Mouse (Mus musculus) liver, postnatal 0 days (tissue): Measurements from ENCODE around the gene Farsb. TPM values are rescaled to one million over a fixed set of nuclear protein-coding genes. Genes with fewer than 3 reads are reported as not detected.

Experiments
- ATAC-seq: fragments of 200-750 bp; cut with Nextera tagmentation; 2 replicates; pipeline ENCODE4 v1.8.0; 2017; ENCODE audit warnings: mild to moderate bottlenecking, moderate library complexity
- DNase-seq: peaks from one replicate; pipeline ENCODE4 v3.0.0-alpha.2; 2016
- H3K27ac ChIP-seq: fragments of 300-500 bp; sonication (generic); 2 replicates; pipeline ENCODE4 v1.5.1; 2014; ENCODE audit warnings: antibody characterized with exemption, moderate library complexity, mild to moderate bottlenecking, low read depth
- H3K27me3 ChIP-seq: fragments of 300-500 bp; sonication (generic); 2 replicates; pipeline ENCODE4 v1.6.1; 2014; ENCODE audit warnings: low read length, control low read depth, mixed read lengths; ENCODE audit not compliant: insufficient read depth
- H3K36me3 ChIP-seq: fragments of 300-500 bp; sonication (generic); replicated peaks from 2 replicates; pipeline ENCODE4 v1.6.1; 2014; ENCODE audit warnings: mild to moderate bottlenecking, control low read depth, low read length, moderate library complexity, mixed read lengths; ENCODE audit not compliant: insufficient read depth
- H3K4me1 ChIP-seq: fragments of 300-500 bp; sonication (generic); 2 replicates; pipeline ENCODE4 v1.6.1; 2014; ENCODE audit warnings: antibody characterized with exemption, mild to moderate bottlenecking, control low read depth; ENCODE audit not compliant: insufficient read depth
- H3K4me2 ChIP-seq: fragments of 300-500 bp; sonication (generic); 2 replicates; pipeline ENCODE4 v1.6.1; 2014; ENCODE audit warnings: low read depth, mild to moderate bottlenecking, low read length, moderate library complexity, mixed read lengths
- H3K4me3 ChIP-seq: fragments of 300-500 bp; sonication (generic); 2 replicates; pipeline ENCODE4 v1.5.1; 2014; ENCODE audit warnings: low read depth, low read length
- H3K9ac ChIP-seq: fragments of 300-500 bp; sonication (generic); replicated peaks from 2 replicates; pipeline ENCODE4 v1.6.1; 2014; ENCODE audit warnings: mild to moderate bottlenecking, moderate library complexity
- H3K9me3 ChIP-seq: fragments of 300-500 bp; sonication (generic); 2 replicates; pipeline ENCODE4 v1.6.1; 2016; ENCODE audit warnings: mild to moderate bottlenecking, control low read depth, low read length, mixed read lengths
- CTCF ChIP-seq: sonication (generic); IDR thresholded peaks from 2 replicates; pipeline ENCODE4 v1.5.1; 2016; ENCODE audit warnings: antibody characterized with exemption, low read depth
- EP300 ChIP-seq: IDR thresholded peaks from 2 replicates; pipeline ENCODE4 v1.6.1; 2016; ENCODE audit warnings: antibody characterized with exemption, low read depth, mild to moderate bottlenecking
- WGBS: fragments of 180-500 bp; shearing (Covaris S2); extraction: QIAGEN DNeasy Blood & Tissue Kit; methylation state at CpG from one replicate; pipeline ENCODE4 v1.1.7; 2014; ENCODE audit not compliant: insufficient replicate concordance; 5-methylcytosine and 5-hydroxymethylcytosine counted together
- polyA plus RNA-seq: library from polyadenylated mRNA; unstranded; fragments of >200 nt; fragmentation: Nextera tagmentation; extraction: Ambion mirVana; gene quantifications from 2 replicates; pipeline ENCODE4 v1.2.1, GENCODE M21; 2015

Gene Farsb
- 37.6 and 41.5 TPM in 2 replicates for polyA plus RNA-seq

DNA sequence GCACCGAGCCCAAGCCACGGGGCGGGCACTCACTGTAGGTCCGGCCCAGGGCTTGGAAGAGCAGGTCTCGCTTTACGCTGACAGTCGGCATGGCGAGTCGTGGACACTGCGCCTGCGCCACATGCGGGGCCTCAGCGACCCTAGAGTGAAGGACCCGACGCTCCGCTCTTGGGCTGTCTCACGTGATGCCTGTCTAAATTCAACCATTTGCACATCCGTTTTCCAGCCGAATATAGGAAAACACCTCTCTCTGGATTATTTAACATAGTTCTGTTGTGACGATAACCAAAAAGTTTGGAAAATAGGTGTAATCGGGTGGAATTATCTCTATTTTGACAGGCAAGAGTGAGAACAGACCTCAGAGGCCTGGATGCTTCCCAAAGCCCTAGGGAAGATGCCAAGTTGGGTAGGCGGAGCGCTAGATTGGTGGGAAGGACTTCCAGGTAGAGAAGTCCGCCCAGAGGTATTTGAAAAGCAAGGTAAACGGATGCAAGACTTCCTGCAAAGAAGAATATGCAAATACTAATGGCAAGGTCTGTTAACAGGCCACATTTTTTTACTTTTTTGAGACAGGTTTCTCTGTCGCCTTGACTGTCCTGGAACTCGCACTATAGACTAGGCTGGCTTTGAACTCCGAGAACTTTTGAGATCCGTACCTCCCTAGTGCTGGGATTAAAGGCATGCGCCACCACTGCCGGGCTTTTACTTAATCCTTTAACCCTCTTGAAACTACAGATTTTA is at the start of gene Farsb:
Gene Farsb, minus strand, starts transcription at position 146 of the 741 bp plus-strand sequence.
- WGBS = under 1% methylated on average over 31 of the region's 31 CpGs
- Histone ChIP-seq H3K27ac (peak within 1 kb of the TSS; percentile 77), H3K4me1 (peaks cover 22% of the 10 kb centered on the region), H3K9me3 (no peaks in the 10 kb centered on the region), H3K27me3 (no peaks in the 10 kb centered on the region), H3K4me3 (peak within 1 kb of the TSS; percentile 84), H3K36me3 (no peaks in the 10 kb centered on the region), H3K4me2 (peak within 1 kb of the TSS; percentile 87), H3K9ac (peak within 1 kb of the TSS; percentile 80)
- DNase-seq (peak; percentile 91), ATAC-seq (peak; percentile 98)
- TF ChIP-seq EP300 (peak; percentile 93), CTCF (no peak)

DNA sequence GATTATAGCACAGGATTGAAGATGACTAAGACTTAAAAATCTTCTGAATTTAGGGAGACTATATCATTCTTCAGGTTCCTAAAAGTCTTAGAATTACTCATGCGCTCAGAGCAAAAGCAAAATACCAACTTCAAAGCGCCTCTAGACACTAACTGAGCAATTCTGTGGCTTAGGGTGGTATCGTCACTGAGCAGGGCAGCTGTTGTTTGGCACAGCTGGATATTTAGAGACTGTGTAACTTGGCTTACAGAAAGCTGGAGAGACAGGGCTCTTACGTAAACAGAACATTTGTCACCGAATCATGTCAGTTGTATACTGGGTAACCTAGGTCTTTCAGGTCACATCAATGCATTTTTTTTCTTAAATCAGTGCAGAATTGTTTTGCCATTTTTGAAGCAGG is 49.7 kb upstream of the Farsb start:
- peak; percentile 54 for ATAC-seq
- no peak overlapping the region for H3K4me3 ChIP-seq
- H3K9ac ChIP-seq = no peak overlapping the region
- H3K27ac ChIP-seq = peak overlapping the region; percentile 69
- DNase-seq = no peak
- H3K27me3 ChIP-seq = no peaks in the 10 kb centered on the region
- 49% methylated on average over 5 of the region's 5 CpGs for WGBS
- no peak for TF ChIP-seq EP300
- no peak for TF ChIP-seq CTCF
- no peak overlapping the region; the same call in 1 of the 2 replicates for H3K4me2 ChIP-seq
- no peaks in the 10 kb centered on the region for H3K9me3 ChIP-seq
- H3K4me1 ChIP-seq = no peaks in the 10 kb centered on the region
- H3K36me3 ChIP-seq = no peaks in the 10 kb centered on the region

DNA sequence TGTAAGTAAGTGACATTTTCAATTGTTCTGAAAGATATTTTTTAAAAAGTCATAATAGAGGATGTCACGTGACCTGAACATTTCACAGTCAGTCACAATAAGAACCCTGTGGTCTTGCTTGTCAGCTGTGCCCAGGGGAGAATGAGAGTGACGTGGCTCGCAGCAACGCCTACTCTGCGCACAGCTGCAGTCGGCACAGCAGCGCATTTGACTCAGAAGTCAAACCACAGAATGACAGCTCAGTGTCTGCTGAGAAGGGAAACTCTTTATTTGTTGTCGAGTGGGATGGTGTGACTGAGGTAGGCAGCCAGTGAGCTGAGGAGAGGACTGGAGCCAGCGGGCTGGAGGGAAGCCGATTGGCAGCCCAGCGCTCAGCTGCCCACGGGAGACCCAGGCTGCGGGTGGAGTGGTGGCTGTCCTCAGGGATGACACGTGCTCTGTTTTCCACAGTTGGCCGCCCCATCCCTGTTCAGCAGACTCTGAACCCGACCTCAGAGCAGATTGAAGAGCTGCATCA is 48.9 kb upstream of the Farsb start:
- DNase-seq (peak; percentile 59), ATAC-seq (peak; percentile 88)
- Histone ChIP-seq H3K9me3 (no peaks in the 10 kb centered on the region), H3K27ac (peak overlapping the region; percentile 69), H3K4me2 (peak overlapping the region; percentile 64), H3K27me3 (no peaks in the 10 kb centered on the region), H3K4me3 (peak overlapping the region; percentile 9), H3K9ac (no peak overlapping the region; the same call in 1 of the 2 replicates), H3K4me1 (no peaks in the 10 kb centered on the region), H3K36me3 (no peaks in the 10 kb centered on the region)
- no peak for TF ChIP-seq CTCF
- no peak for TF ChIP-seq EP300
- 14% methylated on average over 16 of the region's 16 CpGs for WGBS

DNA sequence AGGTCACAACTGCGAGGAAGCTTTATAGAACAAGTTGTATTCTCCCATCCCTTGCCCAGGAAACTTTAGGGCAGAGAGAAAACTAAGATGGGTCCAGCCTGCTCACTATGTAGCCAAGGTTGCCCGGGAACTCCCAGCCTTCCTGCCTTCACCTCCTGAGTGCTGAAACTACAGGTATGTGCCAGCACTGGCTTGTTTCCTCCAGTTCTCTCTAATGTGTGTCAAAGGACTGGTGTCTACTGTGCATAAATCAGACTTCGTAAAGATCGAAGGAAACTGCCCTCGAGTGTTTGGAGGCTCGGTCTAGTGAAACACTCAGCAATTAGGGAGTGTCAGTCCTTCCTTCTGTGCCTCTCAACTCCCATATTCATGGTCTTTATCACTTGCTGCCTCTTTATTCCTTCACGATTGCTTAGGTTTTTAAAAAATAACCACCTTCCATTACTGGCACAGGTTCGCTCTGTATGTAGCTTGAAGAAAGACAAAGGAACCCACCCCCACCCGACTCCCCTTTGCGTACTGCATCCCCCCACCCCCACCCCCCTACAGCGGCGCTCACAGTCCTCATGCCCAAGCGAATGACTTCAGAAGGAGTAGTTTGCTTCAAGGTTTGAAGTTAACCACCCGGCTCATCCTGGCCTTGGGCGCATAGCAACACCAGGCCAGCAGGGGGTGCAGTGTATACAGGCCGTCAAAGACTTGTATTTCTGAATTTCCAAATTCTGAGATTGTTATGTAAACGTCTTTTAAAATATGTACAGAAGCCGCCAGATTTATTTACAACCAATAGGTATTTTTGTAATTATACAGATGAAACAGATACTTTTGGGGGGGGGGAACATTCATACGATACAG is 47.8 kb upstream of the Farsb start:
- Histone ChIP-seq H3K27me3 (no peaks in the 10 kb centered on the region), H3K4me3 (peak overlapping the region; percentile 9; the same call in 1 of the 2 replicates), H3K4me1 (no peaks in the 10 kb centered on the region), H3K27ac (no peak overlapping the region), H3K9ac (no peak overlapping the region), H3K9me3 (no peaks in the 10 kb centered on the region), H3K36me3 (no peaks in the 10 kb centered on the region), H3K4me2 (peak overlapping the region; percentile 64)
- 0 out of 2 replicates have a peak, but pooled peaks have one; percentile 28 for ATAC-seq
- TF ChIP-seq EP300 (no peak), CTCF (peak; percentile 79)
- peak; percentile 79 for DNase-seq
- WGBS = 31% methylated on average over 19 of the region's 19 CpGs

DNA sequence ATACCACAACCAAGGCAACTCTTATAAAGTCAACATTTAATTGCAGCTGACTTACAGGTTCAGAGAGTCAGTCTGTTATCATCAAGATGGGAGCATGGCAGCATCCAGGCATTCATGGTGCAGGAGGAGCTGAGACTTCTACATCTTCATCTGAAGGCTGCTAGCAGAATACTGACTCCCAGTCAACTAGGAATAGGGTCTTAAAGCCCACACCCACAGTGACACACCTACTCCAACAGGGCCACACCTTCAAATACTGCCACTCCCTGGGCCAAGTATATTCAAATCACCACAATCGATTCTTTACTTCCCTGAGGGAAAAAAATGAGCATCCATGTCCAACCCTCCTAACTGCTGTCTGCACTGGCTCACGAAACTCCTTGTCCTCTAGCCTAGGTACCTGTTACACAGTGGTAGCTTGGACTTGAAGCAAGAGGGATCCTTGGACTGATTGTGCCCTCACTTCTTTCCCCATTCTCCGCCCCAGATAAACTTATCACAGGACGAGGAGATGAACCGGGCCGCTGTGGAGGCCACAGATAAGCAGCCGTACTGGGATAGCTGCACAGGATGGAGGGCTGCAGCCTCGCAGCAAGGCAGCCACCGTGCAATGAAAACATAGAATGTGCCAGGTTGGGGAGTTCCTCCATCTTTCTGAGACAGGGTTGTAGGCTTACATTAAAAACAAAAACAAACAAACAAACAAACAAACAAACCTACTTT is 45.9 kb upstream of the Farsb start:
- Histone ChIP-seq H3K9ac (no peak overlapping the region), H3K27ac (no peak overlapping the region), H3K4me3 (no peak overlapping the region), H3K27me3 (no peaks in the 10 kb centered on the region), H3K4me2 (no peak overlapping the region), H3K9me3 (no peaks in the 10 kb centered on the region), H3K36me3 (no peaks in the 10 kb centered on the region), H3K4me1 (no peaks in the 10 kb centered on the region)
- WGBS = 71% methylated on average over 9 of the region's 9 CpGs
- no peak for DNase-seq
- no peak for TF ChIP-seq EP300
- TF ChIP-seq CTCF = no peak
- ATAC-seq = no peak
